Mouse (Mus musculus) midbrain, embryonic 11.5 days (tissue): ENCODE results near the gene Elmo1. TPM values are rescaled to one million over a fixed set of nuclear protein-coding genes. Genes with fewer than 3 reads are reported as not detected.

ENCODE experiments used
- ATAC-seq: fragments of 200-750 bp; cut with Nextera tagmentation; 2 replicates; pipeline ENCODE4 v1.8.0; 2017; ENCODE audit warnings: moderate TSS enrichment, moderate library complexity; ENCODE audit not compliant: low FRiP score
- DNase-seq: peaks from one replicate; pipeline ENCODE4 v3.0.0; 2015; ENCODE audit warnings: low spot score; ENCODE audit errors: missing footprints
- H3K27ac ChIP-seq: fragments of 300-500 bp; sonication (generic); 2 replicates; pipeline ENCODE4 v1.5.1; 2014; ENCODE audit warnings: low read depth, low read length
- H3K27me3 ChIP-seq: fragments of 300-500 bp; sonication (generic); 2 replicates; pipeline ENCODE4 v1.6.1; 2014; ENCODE audit warnings: mild to moderate bottlenecking, low read length, moderate library complexity, mixed read lengths; ENCODE audit not compliant: control insufficient read depth, insufficient read depth
- H3K36me3 ChIP-seq: fragments of 300-500 bp; sonication (generic); 2 replicates; pipeline ENCODE4 v1.6.1; 2014; ENCODE audit warnings: mild to moderate bottlenecking, low read length, moderate library complexity, mixed read lengths; ENCODE audit not compliant: control insufficient read depth, insufficient read depth
- H3K4me1 ChIP-seq: fragments of 300-500 bp; sonication (generic); 2 replicates; pipeline ENCODE4 v1.6.1; 2014; ENCODE audit warnings: low read length; ENCODE audit not compliant: control insufficient read depth, insufficient read depth
- H3K4me2 ChIP-seq: fragments of 300-500 bp; sonication (generic); 2 replicates; pipeline ENCODE4 v1.6.1; 2014; ENCODE audit warnings: mild to moderate bottlenecking, moderate library complexity
- H3K4me3 ChIP-seq: fragments of 300-500 bp; sonication (generic); 2 replicates; pipeline ENCODE4 v1.5.1; 2014; ENCODE audit warnings: low read depth, low read length
- H3K9ac ChIP-seq: fragments of 300-500 bp; sonication (generic); 2 replicates; pipeline ENCODE4 v1.6.1; 2014; ENCODE audit warnings: low read length
- H3K9me3 ChIP-seq: fragments of 300-500 bp; sonication (generic); 2 replicates; pipeline ENCODE4 v1.6.1; 2016; ENCODE audit warnings: low read length; ENCODE audit not compliant: control insufficient read depth
- WGBS: fragments of 180-500 bp; shearing (Covaris S2); extraction: QIAGEN DNeasy Blood & Tissue Kit; methylation state at CpG from one replicate; pipeline ENCODE4 v1.1.7; 2014; 5-methylcytosine and 5-hydroxymethylcytosine counted together
- polyA plus RNA-seq: library from polyadenylated mRNA; unstranded; fragments of >200 nt; fragmentation: Nextera tagmentation; extraction: Ambion mirVana; gene quantifications from 2 replicates; pipeline ENCODE4 v1.2.1, GENCODE M21; 2014

Gene Elmo1
- polyA plus RNA-seq, 1 experiment from 2014 or later: 19.1 TPM

GRCm38 (mm10) chr13:20123975-20124374 is 33.6 kb downstream of the Elmo1 start:
- ATAC-seq: no peak

GRCm38 (mm10) chr13:20124965-20125364 is 34.6 kb downstream of the Elmo1 start:
- DNase-seq: no peak
- ATAC-seq: no peak
- Histone ChIP-seq H3K4me2 (no peak overlapping the region), H3K27ac (no peak overlapping the region), H3K9me3 (no peaks in the 10 kb centered on the region), H3K4me1 (no peaks in the 10 kb centered on the region), H3K4me3 (no peak overlapping the region), H3K27me3 (no peaks in the 10 kb centered on the region), H3K9ac (no peak overlapping the region), H3K36me3 (no peaks in the 10 kb centered on the region)
- 77% methylated on average over 7 of the region's 7 CpGs for WGBS

More at GRCm38 (mm10) chr13:20123975-20124374, 33.6 kb downstream of the Elmo1 start:
- no peaks in the 10 kb centered on the region for H3K27me3 ChIP-seq
- H3K9ac ChIP-seq: no peak overlapping the region
- DNase-seq: no peak
- 57% methylated on average over 3 of the region's 3 CpGs for whole genome bisulfite sequencing
- no peaks in the 10 kb centered on the region for H3K36me3 ChIP-seq
- H3K9me3 ChIP-seq: no peaks in the 10 kb centered on the region
- no peaks in the 10 kb centered on the region for H3K4me1 ChIP-seq
- no peak overlapping the region for H3K27ac ChIP-seq
- no peak overlapping the region for H3K4me2 ChIP-seq
- H3K4me3 ChIP-seq: no peak overlapping the region

DNA sequence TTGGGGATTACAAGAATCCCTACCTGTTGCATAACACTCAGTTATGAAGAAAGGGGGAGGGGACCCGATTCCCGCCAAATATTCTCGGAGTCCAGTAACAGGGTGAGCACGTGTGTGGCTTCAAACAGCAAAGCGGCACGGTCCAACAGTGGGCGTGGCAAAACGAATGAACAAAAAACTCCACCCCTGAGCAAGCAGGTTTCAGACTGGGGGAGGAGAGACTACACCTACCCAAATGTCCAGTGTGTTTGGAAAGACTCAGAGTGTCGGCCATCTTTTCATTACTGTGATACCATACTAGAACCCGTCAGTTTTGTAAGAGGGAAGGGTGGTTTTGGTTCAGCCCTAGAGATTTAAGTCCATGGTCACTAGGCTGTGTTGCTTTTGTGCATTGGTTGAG is 35.4 kb downstream of the Elmo1 start:
- 96% methylated on average over 10 of the region's 10 CpGs for WGBS
- DNase-seq: no peak
- H3K36me3 ChIP-seq: no peaks in the 10 kb centered on the region
- no peaks in the 10 kb centered on the region for H3K27me3 ChIP-seq
- no peaks in the 10 kb centered on the region for H3K4me1 ChIP-seq
- no peak overlapping the region for H3K4me2 ChIP-seq
- no peak for ATAC-seq
- H3K9me3 ChIP-seq: no peaks in the 10 kb centered on the region
- H3K9ac ChIP-seq: no peak overlapping the region
- H3K4me3 ChIP-seq: no peak overlapping the region
- no peak overlapping the region for H3K27ac ChIP-seq

DNA sequence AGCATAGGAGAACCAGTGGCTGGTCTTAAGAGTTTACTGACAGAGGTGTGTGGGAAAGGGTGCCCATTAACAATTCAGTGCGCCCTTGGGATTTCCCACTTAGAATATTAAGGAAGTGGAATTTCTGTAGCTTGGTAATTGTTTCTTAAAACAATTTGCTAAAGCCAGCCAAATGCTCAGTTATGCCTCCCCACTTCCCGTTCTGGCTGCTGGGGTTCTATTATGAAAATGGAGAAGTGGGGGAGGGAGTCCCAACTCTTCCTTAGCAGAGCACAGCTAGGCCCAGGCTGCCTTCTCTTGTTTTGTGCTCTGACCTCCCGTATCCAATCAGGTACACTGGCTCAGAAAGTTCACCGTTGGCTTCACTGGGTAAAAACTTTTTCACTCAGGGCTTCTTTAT is 37.2 kb downstream of the Elmo1 start:
- no peaks in the 10 kb centered on the region for H3K36me3 ChIP-seq
- no peaks in the 10 kb centered on the region for H3K4me1 ChIP-seq
- H3K9me3 ChIP-seq: no peaks in the 10 kb centered on the region
- no peak overlapping the region for H3K9ac ChIP-seq
- no peak overlapping the region for H3K4me3 ChIP-seq
- no peaks in the 10 kb centered on the region for H3K27me3 ChIP-seq
- WGBS: 79% methylated on average over 4 of the region's 4 CpGs
- no peak overlapping the region for H3K27ac ChIP-seq
- no peak overlapping the region for H3K4me2 ChIP-seq
- DNase-seq (no peak), ATAC-seq (no peak)

GRCm38 (mm10) chr13:20128097-20128496 is 37.7 kb downstream of the Elmo1 start:
- WGBS: 90% methylated on average over 4 of the region's 4 CpGs
- Histone ChIP-seq H3K9me3 (no peaks in the 10 kb centered on the region), H3K9ac (no peak overlapping the region), H3K4me2 (no peak overlapping the region), H3K36me3 (no peaks in the 10 kb centered on the region), H3K4me1 (no peaks in the 10 kb centered on the region), H3K27ac (no peak overlapping the region), H3K4me3 (no peak overlapping the region), H3K27me3 (no peaks in the 10 kb centered on the region)
- ATAC-seq (no peak), DNase-seq (no peak)

- H3K9me3 ChIP-seq: no peaks in the 10 kb centered on the region
- H3K36me3 ChIP-seq: no peaks in the 10 kb centered on the region
- H3K27ac ChIP-seq: no peak overlapping the region
- no peak for ATAC-seq
- no peak overlapping the region for H3K4me3 ChIP-seq
- H3K4me2 ChIP-seq: no peak overlapping the region
- 0 out of 2 replicates have a peak, but pooled peaks cover 2% of the 10 kb centered on the region for H3K4me1 ChIP-seq
- no peaks in the 10 kb centered on the region for H3K27me3 ChIP-seq
- 84% methylated on average over 3 of the region's 3 CpGs for WGBS
- no peak overlapping the region for H3K9ac ChIP-seq
- no peak for DNase-seq
Observed at GRCm38 (mm10) chr13:20130731-20131130, 40.3 kb downstream of the Elmo1 start.

- no peak overlapping the region for H3K4me2 ChIP-seq
Observed at GRCm38 (mm10) chr13:20131322-20131997, 41.1 kb downstream of the Elmo1 start.

DNA sequence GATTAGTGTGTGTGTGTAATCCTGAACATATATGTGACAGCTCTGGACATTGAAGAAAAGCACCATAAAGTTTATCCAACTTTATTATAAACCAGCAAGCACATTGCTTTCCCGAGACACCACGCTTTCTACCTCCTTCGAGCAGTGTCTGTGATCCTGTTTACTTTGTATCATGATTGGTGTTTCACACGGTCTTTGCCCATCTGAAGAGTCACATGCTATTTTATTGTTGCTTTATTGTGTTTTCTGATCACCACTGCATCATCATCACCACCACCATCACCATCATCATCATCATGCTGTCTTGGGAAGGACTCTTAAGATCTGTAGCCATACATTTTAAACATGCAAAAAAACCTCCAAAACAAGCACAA is 41.6 kb downstream of the Elmo1 start:
- Histone ChIP-seq H3K36me3 (no peaks in the 10 kb centered on the region), H3K9me3 (no peaks in the 10 kb centered on the region), H3K4me1 (0 out of 2 replicates have a peak, but pooled peaks cover 2% of the 10 kb centered on the region), H3K27ac (no peak overlapping the region), H3K4me3 (no peak overlapping the region), H3K27me3 (no peaks in the 10 kb centered on the region), H3K9ac (no peak overlapping the region), H3K4me2 (no peak overlapping the region)
- 87% methylated on average over 4 of the region's 4 CpGs for WGBS
- DNase-seq (no peak), ATAC-seq (no peak)

More at GRCm38 (mm10) chr13:20131322-20131997, 41.1 kb downstream of the Elmo1 start:
- Histone ChIP-seq H3K36me3 (no peaks in the 10 kb centered on the region), H3K9ac (no peak overlapping the region), H3K27me3 (no peaks in the 10 kb centered on the region), H3K4me3 (no peak overlapping the region), H3K27ac (no peak overlapping the region), H3K9me3 (no peaks in the 10 kb centered on the region), H3K4me1 (0 out of 2 replicates have a peak, but pooled peaks cover 2% of the 10 kb centered on the region)
- WGBS: 89% methylated on average over 5 of the region's 5 CpGs
- no peak for ATAC-seq
- DNase-seq: no peak

GRCm38 (mm10) chr13:20133602-20134394 is 43.4 kb downstream of the Elmo1 start:
- ATAC-seq (peak; percentile 19; the same call in 1 of the 2 replicates), DNase-seq (no peak)
- no peaks in the 10 kb centered on the region for H3K9me3 ChIP-seq
- no peaks in the 10 kb centered on the region for H3K36me3 ChIP-seq
- H3K9ac ChIP-seq: no peak overlapping the region
- H3K27me3 ChIP-seq: no peaks in the 10 kb centered on the region
- H3K4me2 ChIP-seq: no peak overlapping the region
- 66% methylated on average over 6 of the region's 6 CpGs for WGBS
- 0 out of 2 replicates have a peak, but pooled peaks cover 2% of the 10 kb centered on the region for H3K4me1 ChIP-seq
- no peak overlapping the region for H3K27ac ChIP-seq
- no peak overlapping the region for H3K4me3 ChIP-seq
